In genomic region chr11:55789638-55790037, GRCm38 (mm10) we compare ENCODE assay signal across 13 mouse cellular contexts.
DNase-seq lines count a peak whose midpoint lies in the region; ATAC-seq and TF ChIP-seq lines count a peak whose summit lies in the region.
"Had no signal": no experiment of that assay in that cellular context is flagged by ENCODE, and none has a peak within 500 bp of the region (broad histone marks: within the 10 kb centered on the region; RNA-seq: fewer than 3 reads in every experiment).

No protein-coding gene starts in this region.

- no peaks in the 10 kb centered on the region for H3K4me1 ChIP-seq in kidney, postnatal 0 days (replicated peaks; ENCODE audit: insufficient read depth, low read length)
- H3K4me1 ChIP-seq in hindbrain, embryonic 14.5 days (replicated peaks; ENCODE audit: control insufficient read depth, insufficient read depth, low read length): peaks cover 14% of the 10 kb centered on the region
- no peaks in the 10 kb centered on the region for H3K4me1 ChIP-seq in stomach, postnatal 0 days (replicated peaks; ENCODE audit: control insufficient read depth, insufficient read depth)
- H3K4me1 ChIP-seq in lung, adult 2 months (ENCODE audit: control insufficient read depth, insufficient read depth, low read length): no peaks in the 10 kb centered on the region
- H3K4me1 ChIP-seq: embryonic facial prominence, embryonic 13.5 days; limb, embryonic 12.5 days had no signal

- no peak overlapping the region for H3K4me2 ChIP-seq in kidney, postnatal 0 days (ENCODE audit: low read length)
- no peak overlapping the region for H3K4me2 ChIP-seq in hindbrain, embryonic 14.5 days (replicated peaks)
- H3K4me2 ChIP-seq in stomach, postnatal 0 days (replicated peaks; ENCODE audit: low read depth): no peak overlapping the region
- H3K4me2 ChIP-seq: embryonic facial prominence, embryonic 13.5 days; limb, embryonic 12.5 days had no signal

- no peaks in the 10 kb centered on the region for H3K27me3 ChIP-seq in kidney, postnatal 0 days (ENCODE audit: insufficient read depth, low read length)
- no peaks in the 10 kb centered on the region for H3K27me3 ChIP-seq in hindbrain, embryonic 14.5 days (ENCODE audit: control insufficient read depth, insufficient read depth, low read length)
- no peaks in the 10 kb centered on the region for H3K27me3 ChIP-seq in stomach, postnatal 0 days (ENCODE audit: control insufficient read depth, insufficient read depth, low read length)
- H3K27me3 ChIP-seq: embryonic facial prominence, embryonic 13.5 days; limb, embryonic 12.5 days had no signal

- no peaks in the 10 kb centered on the region for H3K9me3 ChIP-seq in kidney, postnatal 0 days (replicated peaks; ENCODE audit: low read length)
- peaks cover 2% of the 10 kb centered on the region; the same call in 1 of the 2 replicates for H3K9me3 ChIP-seq in hindbrain, embryonic 14.5 days (ENCODE audit: control insufficient read depth, low read length)
- no peaks in the 10 kb centered on the region for H3K9me3 ChIP-seq in stomach, postnatal 0 days (ENCODE audit: control insufficient read depth, low read length)
- H3K9me3 ChIP-seq: embryonic facial prominence, embryonic 13.5 days; limb, embryonic 12.5 days had no signal

- no peak overlapping the region for H3K27ac ChIP-seq in kidney, postnatal 0 days
- H3K27ac ChIP-seq in hindbrain, embryonic 14.5 days: no peak overlapping the region; the same call in 1 of the 2 replicates
- H3K27ac ChIP-seq in stomach, postnatal 0 days (replicated peaks): no peak overlapping the region
- H3K27ac ChIP-seq: embryonic facial prominence, embryonic 13.5 days; limb, embryonic 12.5 days had no signal

- TF ChIP-seq CTCF in kidney, postnatal 0 days (IDR thresholded peaks at IDR 0.05; ENCODE audit: low read depth): peak; percentile 47; the same call in 1 of the 2 replicates
- 0 out of 2 replicates have a peak, but pooled peaks have one; percentile 13 for TF ChIP-seq CTCF in stomach, postnatal 0 days (IDR thresholded peaks at IDR 0.05; ENCODE audit: low read depth)
- TF ChIP-seq CTCF in lung, adult 2 months (IDR thresholded peaks at IDR 0.05; ENCODE audit: insufficient read depth, low read length): no peak

- no peak for ATAC-seq in kidney, postnatal 0 days (replicated peaks; ENCODE audit: low FRiP score, low read depth)
- no peak for ATAC-seq in hindbrain, embryonic 14.5 days (ENCODE audit: low FRiP score)
- no peak for ATAC-seq in stomach, postnatal 0 days (ENCODE audit: low FRiP score, low TSS enrichment)

- 78% methylated on average over 3 of the region's 3 CpGs for WGBS in kidney, postnatal 0 days
- 79% methylated on average over 3 of the region's 3 CpGs for WGBS in hindbrain, embryonic 14.5 days
- WGBS in stomach, postnatal 0 days: 85% methylated on average over 3 of the region's 3 CpGs
- WGBS in lung, adult 2 months: 80% methylated on average over 3 of the region's 3 CpGs

- peak; percentile 4 for DNase-seq in kidney, postnatal 0 days (ENCODE audit: low spot score)
- no peak for DNase-seq in kidney, postnatal 14 days
- peak; percentile 14 for DNase-seq in right cerebral cortex, postnatal 4 days
- no peak for DNase-seq in right cerebral cortex, postnatal 36 days (ENCODE audit: low spot score in 2 of 2)
- DNase-seq in hindbrain, embryonic 14.5 days (ENCODE audit: low spot score): peak; percentile 63
- no peak for DNase-seq in stomach, postnatal 0 days (ENCODE audit: low spot score)
- no peak for DNase-seq in lung, adult 2 months
- DNase-seq in ovary, adult 18-20 months (ENCODE audit: low spot score): no peak
- DNase-seq: lung, postnatal 10 days had no signal

- no peak overlapping the region for H3K9ac ChIP-seq in kidney, postnatal 0 days (ENCODE audit: low read depth, low read length)
- no peak overlapping the region for H3K9ac ChIP-seq in hindbrain, embryonic 14.5 days
- H3K9ac ChIP-seq in stomach, postnatal 0 days (ENCODE audit: low read length): no peak overlapping the region
- H3K9ac ChIP-seq: embryonic facial prominence, embryonic 13.5 days; limb, embryonic 12.5 days had no signal

- H3K36me3 ChIP-seq in kidney, postnatal 0 days (ENCODE audit: insufficient read depth, low read length): no peaks in the 10 kb centered on the region
- no peaks in the 10 kb centered on the region for H3K36me3 ChIP-seq in hindbrain, embryonic 14.5 days (replicated peaks; ENCODE audit: control insufficient read depth, insufficient read depth)
- no peaks in the 10 kb centered on the region for H3K36me3 ChIP-seq in stomach, postnatal 0 days (ENCODE audit: control insufficient read depth, insufficient read depth, low read length)
- H3K36me3 ChIP-seq: embryonic facial prominence, embryonic 13.5 days; G1E; limb, embryonic 12.5 days had no signal

- TF ChIP-seq POLR2A in lung, adult 2 months (IDR thresholded peaks at IDR 0.05; ENCODE audit: borderline replicate concordance, extremely low read depth, low read depth, low read length): no peak

- no peak overlapping the region for H3K4me3 ChIP-seq in kidney, postnatal 0 days (replicated peaks; ENCODE audit: low read depth, low read length)
- no peak overlapping the region for H3K4me3 ChIP-seq in hindbrain, embryonic 14.5 days (replicated peaks; ENCODE audit: low read length)
- no peak overlapping the region for H3K4me3 ChIP-seq in stomach, postnatal 0 days (ENCODE audit: low read depth, low read length)
- no peak overlapping the region for H3K4me3 ChIP-seq in lung, adult 2 months (replicated peaks; ENCODE audit: extremely low read depth, low read depth, low read length)
- H3K4me3 ChIP-seq: embryonic facial prominence, embryonic 13.5 days; limb, embryonic 12.5 days; myocyte had no signal

- TF ChIP-seq EP300 in stomach, postnatal 0 days (optimal IDR thresholded peaks at IDR 0.05): no peak

Comparison
In these comparisons a context has a peak if more than half of its experiments do, and no peak if none do; other contexts are left out.
1. DNase-seq: peak in kidney, postnatal 0 days (single experiment), right cerebral cortex, postnatal 4 days (single experiment) and hindbrain, embryonic 14.5 days (single experiment); none in kidney, postnatal 14 days (single experiment), right cerebral cortex, postnatal 36 days (0 of 2), stomach, postnatal 0 days (single experiment), lung, adult 2 months (single experiment) and ovary, adult 18-20 months (single experiment).